Mouse (Mus musculus) MEL (cell line): ENCODE results near the gene Crlf3. TPM values are rescaled to one million over a fixed set of nuclear protein-coding genes. Genes with fewer than 3 reads are reported as not detected.
A peak's percentile ranks its signal among the peaks of the same experiment; 100 is the strongest.

Experiments used
- DNase-seq: peaks from one replicate; pipeline ENCODE4 v3.0.0; 2011; ENCODE audit warnings: low read depth, low spot score
- H3K27ac ChIP-seq: 2 replicates; pipeline ENCODE4 v1.5.1; 2012; ENCODE audit warnings: low read depth, mild to moderate bottlenecking, control low read depth, low read length, moderate library complexity; ENCODE audit not compliant: control insufficient read depth
- H3K27me3 ChIP-seq, 2 experiments: fragments of 150-350 bp in 1 of 2; sonication (generic) in 1 of 2; 2 replicates each; pipeline ENCODE4 v1.6.1; 2012; ENCODE audit warnings: low read length in 2 of 2, mild to moderate bottlenecking in 2 of 2, improper control_type of control experiment in 1 of 2, moderate library complexity in 1 of 2; ENCODE audit not compliant: insufficient read depth in 2 of 2, control insufficient read depth in 1 of 2
- H3K36me3 ChIP-seq, 2 experiments: 2 replicates each; pipeline ENCODE4 v1.6.1; 2012 to 2014; ENCODE audit warnings: low read length in 2 of 2, improper control_type of control experiment in 1 of 2, inconsistent platforms in 1 of 2, mild to moderate bottlenecking in 1 of 2; ENCODE audit not compliant: insufficient read depth in 2 of 2, control insufficient read depth in 1 of 2
- H3K4me1 ChIP-seq, 2 experiments: fragments of 150-350 bp in 1 of 2; sonication (generic) in 1 of 2; 2 replicates each; pipeline ENCODE4 v1.6.1; 2012; ENCODE audit warnings: low read length in 2 of 2, improper control_type of control experiment in 1 of 2, mild to moderate bottlenecking in 1 of 2; ENCODE audit not compliant: insufficient read depth in 2 of 2, control insufficient read depth in 1 of 2
- H3K4me3 ChIP-seq, 2 experiments: fragments of 150-350 bp in 1 of 2; sonication (generic) in 1 of 2; 2 replicates each; pipeline ENCODE4 v1.5.1; 2012; ENCODE audit warnings: low read depth in 2 of 2, low read length in 2 of 2, mild to moderate bottlenecking in 2 of 2, moderate library complexity in 2 of 2, control low read depth in 1 of 2, improper control_type of control experiment in 1 of 2; ENCODE audit not compliant: control insufficient read depth in 1 of 2, insufficient read depth in 1 of 2
- H3K79me2 ChIP-seq: 2 replicates; pipeline ENCODE4 v1.6.1; 2012; ENCODE audit warnings: mild to moderate bottlenecking, low read length, moderate library complexity; ENCODE audit not compliant: control insufficient read depth, poor library complexity, insufficient read depth
- H3K9ac ChIP-seq: 2 replicates; pipeline ENCODE4 v1.6.1; 2012; ENCODE audit warnings: low read depth, mild to moderate bottlenecking, control low read depth, low read length, moderate library complexity; ENCODE audit not compliant: control insufficient read depth, poor library complexity, severe bottlenecking
- H3K9me3 ChIP-seq: fragments of 150-350 bp; sonication (generic); replicated peaks from 2 replicates; pipeline ENCODE4 v1.6.1; 2012; ENCODE audit warnings: mild to moderate bottlenecking, low read length, improper control_type of control experiment, moderate library complexity; ENCODE audit not compliant: insufficient read depth
- BHLHE40 ChIP-seq: IDR thresholded peaks from 2 replicates; pipeline ENCODE4 v1.6.1; 2012; ENCODE audit warnings: low read depth, mild to moderate bottlenecking, inconsistent platforms, low read length, improper control_type of control experiment, borderline replicate concordance
- EP300 ChIP-seq, 2 experiments: IDR thresholded peaks; 2 replicates each; pipeline ENCODE4 v1.6.1; 2011; ENCODE audit warnings: improper control_type of control experiment in 2 of 2, low read length in 2 of 2, low read depth in 1 of 2, mild to moderate bottlenecking in 1 of 2
- GABPA ChIP-seq: IDR thresholded peaks from 2 replicates; pipeline ENCODE4 v1.6.1; 2012; ENCODE audit warnings: low read depth, mild to moderate bottlenecking, inconsistent platforms, low read length, improper control_type of control experiment, moderate library complexity
- GATA1 ChIP-seq: IDR thresholded peaks from 2 replicates; pipeline ENCODE4 v1.6.1; 2011; ENCODE audit warnings: low read depth, low read length, improper control_type of control experiment
- KAT2A ChIP-seq: conservative IDR thresholded peaks from 2 replicates; pipeline ENCODE4 v1.6.1; 2012; ENCODE audit warnings: low read depth, low read length, improper control_type of control experiment, inconsistent platforms
- MAFK ChIP-seq: IDR thresholded peaks from 2 replicates; pipeline ENCODE4 v1.6.1; 2011; ENCODE audit warnings: low read depth, mild to moderate bottlenecking, low read length, improper control_type of control experiment, borderline replicate concordance
- MAX ChIP-seq: IDR thresholded peaks from 2 replicates; pipeline ENCODE4 v1.6.1; 2011; ENCODE audit warnings: low read length, improper control_type of control experiment
- MXI1 ChIP-seq: IDR thresholded peaks from 2 replicates; pipeline ENCODE4 v1.6.1; 2011; ENCODE audit warnings: mild to moderate bottlenecking, low read depth, low read length, improper control_type of control experiment
- MYB ChIP-seq: IDR thresholded peaks from 2 replicates; pipeline ENCODE4 v1.6.1; 2011; ENCODE audit warnings: mild to moderate bottlenecking, low read depth, low read length, improper control_type of control experiment
- MYC ChIP-seq: IDR thresholded peaks from 2 replicates; pipeline ENCODE4 v1.6.1; 2011; ENCODE audit warnings: low read depth, mild to moderate bottlenecking, low read length, improper control_type of control experiment, moderate library complexity
- POLR2A ChIP-seq, 2 experiments: IDR thresholded peaks; 2 replicates each; pipeline ENCODE4 v1.6.1; 2011 to 2012; ENCODE audit warnings: low read length in 2 of 2, mild to moderate bottlenecking in 2 of 2, control low read depth in 1 of 2, improper control_type of control experiment in 1 of 2, low read depth in 1 of 2, moderate library complexity in 1 of 2; ENCODE audit not compliant: control insufficient read depth in 1 of 2, insufficient read depth in 1 of 2, poor library complexity in 1 of 2
- POLR2AphosphoS5 ChIP-seq: IDR thresholded peaks from 2 replicates; pipeline ENCODE4 v1.6.1; 2012; ENCODE audit warnings: low read depth, borderline replicate concordance, mild to moderate bottlenecking, inconsistent platforms, low read length, moderate library complexity, mixed read lengths
- RCOR1 ChIP-seq: IDR thresholded peaks from 2 replicates; pipeline ENCODE4 v1.6.1; 2012; ENCODE audit warnings: low read depth, mild to moderate bottlenecking, inconsistent platforms, low read length, improper control_type of control experiment
- SIN3A ChIP-seq: IDR thresholded peaks from 2 replicates; pipeline ENCODE4 v1.6.1; 2012; ENCODE audit warnings: low read length, improper control_type of control experiment, inconsistent platforms
- SMC3 ChIP-seq: IDR thresholded peaks from 2 replicates; pipeline ENCODE4 v1.6.1; 2011; ENCODE audit warnings: low read depth, low read length, improper control_type of control experiment
- TAL1 ChIP-seq: IDR thresholded peaks from 2 replicates; pipeline ENCODE4 v1.6.1; 2012; ENCODE audit warnings: mild to moderate bottlenecking, inconsistent platforms, low read length, moderate library complexity, mixed read lengths
- TBP ChIP-seq: IDR thresholded peaks from 2 replicates; pipeline ENCODE4 v1.8.0; 2011; ENCODE audit warnings: low read depth, low read length, improper control_type of control experiment
- TCF12 ChIP-seq: IDR thresholded peaks from 2 replicates; pipeline ENCODE4 v1.6.1; 2014; ENCODE audit warnings: low read depth, mild to moderate bottlenecking, inconsistent platforms, low read length, improper control_type of control experiment, moderate library complexity
- USF1 ChIP-seq: IDR thresholded peaks from 2 replicates; pipeline ENCODE4 v1.6.1; 2014; ENCODE audit warnings: low read depth, mild to moderate bottlenecking, inconsistent platforms, low read length, improper control_type of control experiment, moderate library complexity
- ZKSCAN1 ChIP-seq: IDR thresholded peaks from 2 replicates; pipeline ENCODE4 v1.6.1; 2012; ENCODE audit warnings: low read depth, mild to moderate bottlenecking, inconsistent platforms, low read length, improper control_type of control experiment, moderate library complexity
- ZNF384 ChIP-seq: IDR thresholded peaks from 2 replicates; pipeline ENCODE4 v1.6.1; 2012; ENCODE audit warnings: low read depth, mild to moderate bottlenecking, inconsistent platforms, low read length, improper control_type of control experiment
- polyA plus RNA-seq, 2 experiments: library from polyadenylated mRNA; stranded (reverse) in 1 of 2; unstranded in 1 of 2; fragments of >175 nt in 1 of 2; fragments of >200 nt in 1 of 2; gene quantifications; 2 replicates each; pipeline versions ENCODE4 v1.2.1 to v1.2.4; 2012; ENCODE audit warnings: low replicate concordance in 2 of 2, low read depth in 1 of 2; ENCODE audit not compliant: insufficient read length in 2 of 2, insufficient read depth in 1 of 2, missing spikeins in 1 of 2
- total RNA-seq: library from RNA; depleted of rRNA; stranded (reverse); fragments of 300-350 nt; gene quantifications from 2 replicates; pipeline ENCODE4 v1.2.3, GENCODE M21; 2012

Crlf3 gene
- total and polyA plus RNA-seq, 3 experiments = 71.7 to 107 TPM; not detected in 1

DNA sequence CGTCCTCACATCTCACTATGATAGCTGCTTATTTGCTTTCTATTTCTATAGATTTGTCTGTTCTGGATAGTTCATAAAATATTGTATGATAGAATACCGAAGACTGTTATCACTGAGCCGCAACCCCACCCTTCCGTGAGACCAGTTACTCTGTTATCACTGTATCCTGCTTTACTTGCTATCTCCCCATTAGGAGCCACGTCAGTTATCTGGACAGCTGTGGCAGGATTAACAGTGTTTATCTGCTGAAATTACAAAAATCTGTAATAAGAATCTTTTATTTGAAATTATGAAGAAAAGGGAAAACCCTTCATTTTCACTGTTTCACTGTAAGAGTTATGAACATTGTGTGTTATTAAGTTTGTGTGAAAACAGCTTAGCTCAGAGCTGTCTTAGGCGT, 20.5 kb upstream of the Crlf3 start (continued):
- peak; percentile 79; the same call in 1 of the 2 replicates for TF ChIP-seq MXI1
- TF ChIP-seq GABPA = peak; percentile 61; the same call in 1 of the 2 replicates
- TF ChIP-seq POLR2A (IDR thresholded peaks at IDR 0.05; ENCODE audit: control insufficient read depth in 1 of 2, insufficient read depth in 1 of 2, low read depth in 1 of 2, low read length in 2 of 2, poor library complexity in 1 of 2) = 0 out of 4 replicates have a peak, but pooled peaks of 1 of the 2 experiments have one; percentile 21
- no peak for TF ChIP-seq POLR2AphosphoS5
- 0 out of 2 replicates have a peak, but pooled peaks have one; percentile 20 for TF ChIP-seq TAL1
- peak; percentile 97 for TF ChIP-seq TCF12
- TF ChIP-seq BHLHE40 = peak; percentile 80; the same call in 1 of the 2 replicates
- TF ChIP-seq MAFK = peak; percentile 92
- TF ChIP-seq ZNF384 = peak; percentile 29; the same call in 1 of the 2 replicates
- TF ChIP-seq EP300 (IDR thresholded peaks at IDR 0.05; ENCODE audit: low read depth in 1 of 2, low read length in 2 of 2) = peak; percentile 99
- TF ChIP-seq RCOR1 = peak; percentile 100
- peak; percentile 91 for TF ChIP-seq SIN3A
- peak; percentile 99 for TF ChIP-seq GATA1
- peak; percentile 85 for TF ChIP-seq MYB
- no peak for TF ChIP-seq MAX
- TF ChIP-seq TBP = no peak

DNA sequence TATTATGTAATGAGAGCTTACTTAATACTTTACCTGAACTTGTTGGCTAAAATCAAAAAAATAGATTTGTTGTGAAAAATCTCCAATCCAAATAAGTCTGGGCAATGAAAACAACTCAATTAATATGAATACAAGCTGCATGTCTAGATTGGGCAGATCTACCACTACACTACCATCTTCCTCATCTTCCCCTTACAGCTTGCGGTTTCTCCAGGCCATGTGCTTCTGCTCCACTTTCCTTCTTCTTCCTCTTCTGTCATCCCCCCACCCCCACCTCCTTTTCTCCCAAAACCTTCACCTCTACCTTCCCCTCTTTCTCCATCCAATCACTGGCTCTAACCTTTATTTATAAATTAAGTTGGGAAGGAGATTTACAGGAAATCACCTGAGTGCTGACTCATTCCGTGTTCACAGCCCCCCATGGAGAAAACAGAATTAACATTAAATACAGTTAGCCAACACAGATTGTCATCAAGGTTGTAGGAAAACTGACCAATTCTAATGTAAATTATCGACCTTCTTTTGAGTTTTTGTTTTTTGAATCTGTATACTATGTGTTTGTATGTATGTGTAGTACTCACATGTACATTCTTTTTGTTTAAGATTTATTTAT, 17.8 kb upstream of the Crlf3 start:
- TF ChIP-seq GATA1 (no peak), ZKSCAN1 (no peak), TBP (0 out of 2 replicates have a peak, but pooled peaks have one; percentile 10), MYC (peak; percentile 91; the same call in 1 of the 2 replicates), SMC3 (no peak), USF1 (no peak), MAX (peak; percentile 60; the same call in 1 of the 2 replicates), EP300 (IDR thresholded peaks at IDR 0.05; ENCODE audit: low read depth in 1 of 2, low read length in 2 of 2) (no peak), TCF12 (no peak), KAT2A (no peak), TAL1 (peak; percentile 41; the same call in 1 of the 2 replicates), POLR2AphosphoS5 (no peak), MXI1 (0 out of 2 replicates have a peak, but pooled peaks have one; percentile 47)
- no peaks in the 10 kb centered on the region for H3K9me3 ChIP-seq
- peaks cover 39 to 42% of the 10 kb centered on the region in 2 experiments for H3K36me3 ChIP-seq
- H3K27me3 ChIP-seq = no peaks in the 10 kb centered on the region
- H3K27ac ChIP-seq = no peak overlapping the region
- no peak overlapping the region for H3K4me3 ChIP-seq
- H3K79me2 ChIP-seq = peaks cover 14% of the 10 kb centered on the region
- H3K9ac ChIP-seq = no peak overlapping the region
- peaks cover 12 to 16% of the 10 kb centered on the region in 2 experiments for H3K4me1 ChIP-seq
- DNase-seq = no peak
